Mouse (Mus musculus) hindbrain, embryonic 16.5 days (tissue): Measurements from ENCODE around the gene Sult2a7. TPM values are rescaled to one million over a fixed set of nuclear protein-coding genes. Genes with fewer than 3 reads are reported as not detected.

ENCODE experiments used
- polyA plus RNA-seq: library from polyadenylated mRNA; unstranded; fragments of >200 nt; fragmentation: Nextera tagmentation; extraction: Ambion mirVana; gene quantifications from 2 replicates; pipeline ENCODE4 v1.2.1, GENCODE M21; 2015

Sult2a7 gene
- polyA plus RNA-seq, 1 experiment from 2014 or later = not detected

Other genes starting within 250 kb of the Sult2a7 start
- not detected in 2 replicates for gene Sult2a6, start 239.4 kb downstream of the Sult2a7 start, polyA plus RNA-seq
- not detected in 2 replicates for gene Obox8, start 160.7 kb downstream of the Sult2a7 start, polyA plus RNA-seq
- not detected in 2 replicates for gene Sult2a8, start 47.5 kb downstream of the Sult2a7 start, polyA plus RNA-seq
- 0.29 TPM in 2 replicates for gene Vmn1r90, start 69.3 kb upstream of the Sult2a7 start, polyA plus RNA-seq
- gene Obox7, start 165.3 kb upstream of the Sult2a7 start, polyA plus RNA-seq = not detected in 2 replicates